Mouse (Mus musculus) megakaryocyte-erythroid progenitor cell, adult 5 weeks (primary cell): Measurements from ENCODE around the gene Dnajb9. TPM values are rescaled to one million over a fixed set of nuclear protein-coding genes. Genes with fewer than 3 reads are reported as not detected.

Experiments used
- polyA plus RNA-seq: library from polyadenylated mRNA; stranded (reverse); fragments of >175 nt; gene quantifications from 2 replicates; pipeline ENCODE4 v1.2.3, GENCODE M21; 2012

Gene Dnajb9
- polyA plus RNA-seq, result 27.5 and 41.0 TPM in 2 replicates

GRCm38 (mm10) chr12:44209824-44210752, at the start of gene Dnajb9:
Gene Dnajb9, minus strand, starts transcription at chr12:44210326.

GRCm38 (mm10) chr12:44221070-44221469, 10.9 kb upstream of the Dnajb9 start, which contains the start of gene Pnpla8:
Gene Pnpla8, plus strand, starts transcription at chr12:44221370.

Other genes starting within 250 kb of the Dnajb9 start
- 9.4 and 10.4 TPM in 2 replicates for gene Pnpla8, start 11.0 kb upstream of the Dnajb9 start, polyA plus RNA-seq
- gene Nrcam, start 118.6 kb upstream of the Dnajb9 start, polyA plus RNA-seq, result 0.02 and 0.04 TPM in 2 replicates